Mouse (Mus musculus): ENCODE results near the gene Setd4. TPM values are rescaled to one million over a fixed set of nuclear protein-coding genes. Genes with fewer than 3 reads are reported as not detected.
A peak's percentile ranks its signal among the peaks of the same experiment; 100 is the strongest.

Setd4 gene
- total RNA-seq, 4 experiments from 2014 or later = 8.6 to 12.9 (median 11.4) TPM

DNA sequence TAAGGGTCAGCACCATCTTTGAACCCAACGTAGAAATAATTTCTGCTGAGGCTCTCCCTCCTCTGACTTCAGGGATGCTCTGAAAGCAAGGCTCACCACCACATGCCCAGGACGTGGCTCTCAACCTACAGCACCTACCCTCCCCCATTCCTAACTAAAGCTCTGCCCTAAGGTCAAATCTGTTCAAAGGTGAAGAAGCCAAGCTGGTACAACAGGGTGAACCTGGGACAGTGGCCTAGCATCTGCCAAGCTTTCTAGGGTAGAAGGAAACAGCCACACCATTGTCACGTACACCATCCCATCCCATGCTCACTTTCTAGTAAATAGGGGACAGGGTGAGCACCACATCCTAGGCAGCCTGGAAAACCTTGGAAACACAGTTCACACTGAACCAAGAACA lies 11.2 kb downstream of the Setd4 start:
- no peak for DNase-seq (ENCODE audit: low spot score in 2 of 2)

DNA sequence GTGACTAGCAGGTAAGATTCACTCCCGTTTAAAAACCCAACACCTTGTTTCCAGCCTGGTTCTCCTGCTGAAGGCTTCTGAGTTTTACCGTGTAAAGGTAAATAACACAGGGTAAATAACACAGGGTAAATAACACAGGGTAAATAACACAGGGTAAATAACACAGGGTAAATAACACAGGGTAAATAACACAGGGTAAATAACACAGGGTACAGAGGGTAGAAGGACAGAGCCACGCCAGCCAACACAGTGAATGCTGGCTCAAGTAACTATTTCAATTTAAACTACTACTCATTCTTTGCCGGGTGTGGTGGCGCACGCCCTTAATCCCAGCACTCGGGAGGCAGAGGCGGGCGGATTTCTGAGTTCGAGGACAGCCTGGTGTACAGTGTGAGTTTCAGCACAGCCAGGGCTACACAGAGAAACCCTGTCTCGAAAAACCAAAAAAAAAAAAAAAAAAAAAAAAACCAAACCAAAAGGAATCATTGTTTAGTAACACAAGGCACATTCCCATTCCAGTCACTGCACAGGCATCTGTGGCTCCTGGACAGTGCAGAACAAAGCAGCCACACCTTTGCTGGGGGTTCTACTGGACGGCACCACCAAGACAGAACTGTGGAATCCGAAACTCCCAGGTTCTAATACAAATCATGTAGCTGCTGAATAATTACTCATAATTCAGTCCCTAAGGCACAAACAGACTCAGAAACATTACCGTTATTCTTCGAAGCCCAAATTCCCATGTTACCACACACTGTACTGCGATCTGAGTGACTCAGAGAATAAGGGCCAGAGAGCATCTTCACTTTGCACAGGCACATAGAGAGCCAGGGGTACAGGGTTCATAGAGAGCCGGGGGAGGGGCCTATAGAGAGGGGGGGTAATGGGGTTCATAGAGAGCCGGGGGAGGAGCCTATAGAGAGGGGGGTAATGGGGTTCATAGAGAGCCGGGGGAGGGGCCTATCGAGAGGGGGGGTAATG lies 12.1 kb downstream of the Setd4 start:
- DNase-seq (ENCODE audit: low spot score in 2 of 2) = no peak

GRCm38 (mm10) chr16:93590915-93591314 lies 12.9 kb downstream of the Setd4 start:
- no peak for DNase-seq (ENCODE audit: low spot score in 2 of 2)

DNA sequence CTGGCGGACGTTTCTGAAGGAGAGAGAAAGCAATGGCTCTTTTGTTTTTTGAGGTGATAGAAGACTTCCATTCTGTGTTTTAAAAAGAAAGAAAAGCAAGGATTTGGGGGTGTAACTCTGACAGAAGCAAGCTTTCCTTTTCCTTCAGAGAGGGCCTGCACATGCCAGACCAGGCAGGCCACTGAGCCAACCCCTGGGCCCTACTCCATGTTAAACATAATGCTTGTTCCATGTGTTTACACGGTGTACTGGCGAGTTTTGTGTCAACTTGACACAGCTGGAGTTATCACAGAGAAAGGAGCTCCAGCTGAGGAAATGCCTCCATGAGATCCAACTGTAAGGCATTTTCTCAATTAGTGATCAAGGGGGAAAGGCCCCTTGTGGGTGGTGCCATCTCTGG lies 15.6 kb downstream of the Setd4 start:
- DNase-seq (ENCODE audit: low spot score in 2 of 2) = no peak

DNA sequence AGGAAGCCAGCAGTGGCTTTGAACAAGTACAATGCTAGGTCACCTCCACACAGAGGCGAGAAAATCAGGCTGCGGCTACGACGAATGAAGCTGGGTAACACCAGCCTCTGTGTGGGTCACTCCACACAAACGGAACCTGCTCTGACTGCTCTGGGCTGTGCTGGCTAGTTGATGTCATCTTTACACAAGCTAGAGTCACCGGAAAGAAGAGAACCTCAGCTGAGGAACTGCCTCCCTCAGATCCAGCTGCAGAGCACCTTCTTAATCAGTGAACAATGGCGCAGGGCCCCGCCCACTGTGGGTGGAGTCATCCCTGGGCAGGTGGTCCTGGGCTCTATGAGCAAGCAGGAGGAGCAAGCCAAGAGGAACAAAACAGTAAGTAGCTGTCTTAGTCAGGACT lies 17.5 kb downstream of the Setd4 start:
- no peak for DNase-seq (ENCODE audit: low spot score in 2 of 2)

- no peak for DNase-seq (ENCODE audit: low spot score in 2 of 2)
Observed at GRCm38 (mm10) chr16:93585703-93586205, 18.1 kb downstream of the Setd4 start.

GRCm38 (mm10) chr16:93584976-93585702 lies 18.7 kb downstream of the Setd4 start:
- no peak for DNase-seq (ENCODE audit: low spot score in 2 of 2)

GRCm38 (mm10) chr16:93581125-93581524 lies 22.7 kb downstream of the Setd4 start:
- DNase-seq (ENCODE audit: low spot score in 2 of 2) = no peak

GRCm38 (mm10) chr16:93578346-93579005 lies 25.4 kb downstream of the Setd4 start:
- DNase-seq (ENCODE audit: low spot score in 2 of 2) = no peak

DNA sequence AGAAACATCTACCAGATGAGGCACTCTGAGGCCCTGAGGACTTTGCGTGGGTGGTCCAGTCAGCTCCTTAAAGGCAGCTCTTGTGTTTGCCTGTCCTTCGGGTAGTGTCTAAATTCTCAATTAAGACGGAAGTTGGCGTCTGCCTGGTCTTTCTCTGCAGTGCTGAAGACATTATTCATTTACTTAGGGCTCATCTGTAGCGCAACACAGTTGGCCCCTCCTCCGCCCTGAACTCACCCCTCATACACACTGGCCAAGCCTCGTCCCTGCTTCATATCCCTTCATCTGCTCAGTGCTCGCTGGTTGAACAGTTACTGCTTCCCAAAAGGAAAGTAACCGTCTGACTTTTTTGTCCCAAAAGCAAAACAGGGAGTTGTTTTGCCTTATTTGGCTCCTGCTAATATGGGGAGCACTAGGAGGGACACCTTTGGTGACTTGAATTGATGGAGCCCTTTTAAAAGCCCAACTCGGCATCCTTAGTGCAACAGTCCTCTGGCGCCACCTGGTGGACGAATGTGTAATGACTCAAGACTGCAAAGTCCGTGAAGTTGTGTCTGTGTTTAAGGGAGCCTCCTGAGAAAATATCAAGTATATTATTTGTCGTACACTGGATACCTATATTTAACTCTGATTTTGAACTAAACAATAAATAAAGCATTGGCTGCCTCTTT lies 27.3 kb downstream of the Setd4 start:
- peak; percentile 51 to 86 for DNase-seq (ENCODE audit: low spot score in 2 of 2)

GRCm38 (mm10) chr16:93575574-93575973 lies 28.3 kb downstream of the Setd4 start:
- DNase-seq (ENCODE audit: low spot score in 2 of 2) = no peak

GRCm38 (mm10) chr16:93574521-93575191 lies 29.2 kb downstream of the Setd4 start:
- no peak for DNase-seq (ENCODE audit: low spot score in 2 of 2)

DNA sequence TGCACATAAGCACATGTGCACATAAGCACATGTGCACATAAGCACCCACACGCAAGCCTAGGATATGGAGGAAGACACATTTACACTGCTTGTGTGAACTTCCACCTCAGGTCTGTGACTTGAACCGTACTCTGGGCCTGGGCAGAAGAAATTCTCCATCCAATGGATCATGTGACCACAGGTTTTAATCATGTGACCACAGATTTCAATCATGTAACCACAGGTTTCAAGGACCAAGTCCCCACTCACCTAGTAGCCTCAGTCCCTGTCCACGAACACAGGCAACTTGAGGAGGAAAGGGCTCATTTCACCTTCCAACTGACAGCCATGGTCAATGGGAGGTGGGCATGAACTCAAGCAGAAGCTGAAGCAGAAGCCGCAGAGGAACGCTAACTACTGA lies 30.4 kb downstream of the Setd4 start:
- no peak for DNase-seq (ENCODE audit: low spot score in 2 of 2)

GRCm38 (mm10) chr16:93572383-93572782 lies 31.5 kb downstream of the Setd4 start:
- DNase-seq (ENCODE audit: low spot score in 2 of 2) = no peak

GRCm38 (mm10) chr16:93558499-93558898 lies 45.4 kb downstream of the Setd4 start:
- DNase-seq (ENCODE audit: low spot score in 2 of 2) = no peak

- no peak for DNase-seq (ENCODE audit: low spot score in 2 of 2)
Observed at GRCm38 (mm10) chr16:93557646-93558045, 46.2 kb downstream of the Setd4 start.

- no peak for DNase-seq (ENCODE audit: low spot score in 2 of 2)
Observed at GRCm38 (mm10) chr16:93552686-93553513, 51.0 kb downstream of the Setd4 start.

DNA sequence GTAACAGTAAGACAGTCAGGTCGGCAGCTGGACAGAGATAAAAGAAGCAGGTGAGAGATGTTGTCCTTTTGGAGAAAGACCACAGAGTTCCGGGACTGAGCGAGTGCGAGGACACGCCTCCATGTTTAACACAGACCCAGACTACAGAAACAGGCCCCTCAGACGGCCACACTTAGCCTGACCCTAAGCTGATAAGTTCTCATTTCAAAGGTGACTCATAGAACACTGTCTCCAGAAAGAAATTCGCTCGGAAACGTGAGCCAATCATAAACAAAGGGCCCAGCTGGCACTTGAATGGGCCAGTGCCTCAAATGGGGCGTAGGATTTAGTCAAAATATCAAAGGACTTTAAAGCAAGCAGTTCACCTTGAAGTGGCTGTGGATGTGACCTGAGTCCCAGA lies 54.6 kb downstream of the Setd4 start:
- DNase-seq (ENCODE audit: low spot score in 2 of 2) = no peak

- no peak for DNase-seq (ENCODE audit: low spot score in 2 of 2)
Observed at GRCm38 (mm10) chr16:93548045-93548444, 55.8 kb downstream of the Setd4 start.

- no peak for DNase-seq (ENCODE audit: low spot score in 2 of 2)
Observed at GRCm38 (mm10) chr16:93547122-93547521, 56.7 kb downstream of the Setd4 start.
